Mouse (Mus musculus): ENCODE measurements around the gene Gmeb2.

GRCm38 (mm10) chr2:181334023-181334422 lies 46.2 kb upstream of the Gmeb2 start:
- no peak for TF ChIP-seq CTCF (IDR thresholded peaks at IDR 0.05; ENCODE audit: control insufficient read depth, insufficient read depth, insufficient read length)
- TF ChIP-seq MYOG (IDR thresholded peaks at IDR 0.05; ENCODE audit: control insufficient read depth, extremely low read depth, insufficient read length) = no peak
- no peak for TF ChIP-seq MYOD1 (IDR thresholded peaks at IDR 0.05; ENCODE audit: control insufficient read depth, insufficient read length, low read depth)
- TF ChIP-seq FOSL1 (IDR thresholded peaks at IDR 0.05; ENCODE audit: insufficient read depth, low read length, poor library complexity, severe bottlenecking) = no peak
- no peak for TF ChIP-seq MAX (IDR thresholded peaks at IDR 0.05)
- TF ChIP-seq USF1 (IDR thresholded peaks at IDR 0.05; ENCODE audit: low read depth) = no peak
